Mouse (Mus musculus) bone marrow, adult 2 months (tissue): ENCODE data around the gene Wscd2.

ENCODE experiments used
- CTCF ChIP-seq: fragments of 200-500 bp; IDR thresholded peaks from 2 replicates; pipeline ENCODE4 v1.5.1; 2011; ENCODE audit warnings: low read length, control low read depth; ENCODE audit not compliant: control insufficient read depth, insufficient read depth
- POLR2A ChIP-seq: fragments of 200-500 bp; IDR thresholded peaks from 2 replicates; pipeline ENCODE4 v1.6.1; 2011; ENCODE audit warnings: low read depth, mild to moderate bottlenecking, control low read depth, low read length, borderline replicate concordance; ENCODE audit not compliant: control insufficient read depth

GRCm38 (mm10) chr5:113493997-113494396, 3.9 kb downstream of the Wscd2 start:
- TF ChIP-seq POLR2A: no peak
- no peak for TF ChIP-seq CTCF
